In the genomic region with DNA sequence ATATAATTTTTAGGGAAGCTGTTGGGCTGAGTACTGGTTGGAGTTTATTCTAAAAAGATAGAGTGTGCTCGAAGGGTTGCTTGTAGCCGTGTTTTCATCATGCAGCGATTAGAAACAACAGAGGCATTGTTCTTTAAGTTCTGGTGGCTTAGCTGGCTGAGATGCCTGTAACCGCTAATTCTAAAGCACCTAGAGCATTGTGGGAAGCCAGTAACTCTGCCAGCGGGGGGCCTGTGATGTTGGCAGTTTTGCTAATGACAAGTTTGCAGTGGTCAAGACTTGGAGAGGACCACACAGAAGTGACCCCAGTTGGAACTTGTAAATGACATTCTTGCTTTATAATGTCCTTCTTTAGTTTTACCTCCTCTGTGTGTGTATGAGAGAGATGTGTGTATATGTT, we compare ENCODE assay signal across 18 mouse cellular contexts. TPM values are rescaled to one million over a fixed set of nuclear protein-coding genes. Genes with fewer than 3 reads are reported as not detected.
A peak's percentile ranks its signal among the peaks of the same experiment; 100 is the strongest.
DNase-seq lines count a peak whose midpoint lies in the region; ATAC-seq lines count a peak whose summit lies in the region.
"Had no signal": no experiment of that assay in that cellular context is flagged by ENCODE, and none has a peak within 500 bp of the region (broad histone marks: within the 10 kb centered on the region; RNA-seq: fewer than 3 reads in every experiment).

No protein-coding gene starts in this region.

- no peak overlapping the region for H3K9ac ChIP-seq in hindbrain, embryonic 15.5 days
- H3K9ac ChIP-seq in hindbrain, embryonic 16.5 days (ENCODE audit: low read depth, low read length) = no peak overlapping the region
- H3K9ac ChIP-seq in midbrain, embryonic 15.5 days = no peak overlapping the region
- H3K9ac ChIP-seq in midbrain, embryonic 16.5 days (ENCODE audit: low read depth, low read length) = no peak overlapping the region
- no peak overlapping the region for H3K9ac ChIP-seq in neural tube, embryonic 15.5 days (replicated peaks)
- H3K9ac ChIP-seq: embryonic facial prominence, embryonic 13.5 days; liver, postnatal 0 days had no signal

- ATAC-seq in hindbrain, embryonic 15.5 days (ENCODE audit: low FRiP score, low read depth) = no peak
- ATAC-seq in hindbrain, embryonic 16.5 days = no peak
- no peak for ATAC-seq in midbrain, embryonic 15.5 days (replicated peaks)
- no peak for ATAC-seq in midbrain, embryonic 16.5 days
- no peak for ATAC-seq in neural tube, embryonic 15.5 days (ENCODE audit: low FRiP score)
- ATAC-seq: liver, postnatal 0 days had no signal

- no peak overlapping the region for H3K4me3 ChIP-seq in hindbrain, embryonic 15.5 days
- H3K4me3 ChIP-seq in hindbrain, embryonic 16.5 days (ENCODE audit: low read length) = no peak overlapping the region
- no peak overlapping the region for H3K4me3 ChIP-seq in midbrain, embryonic 15.5 days
- H3K4me3 ChIP-seq in midbrain, embryonic 16.5 days (ENCODE audit: low read depth, low read length) = no peak overlapping the region
- no peak overlapping the region for H3K4me3 ChIP-seq in limb, embryonic 10.5 days
- H3K4me3 ChIP-seq in neural tube, embryonic 15.5 days (replicated peaks) = no peak overlapping the region
- H3K4me3 ChIP-seq: embryonic facial prominence, embryonic 13.5 days; forebrain, embryonic 10.5 days had no signal

- no peak overlapping the region for H3K4me2 ChIP-seq in hindbrain, embryonic 15.5 days
- no peak overlapping the region for H3K4me2 ChIP-seq in hindbrain, embryonic 16.5 days (ENCODE audit: low read length)
- no peak overlapping the region for H3K4me2 ChIP-seq in midbrain, embryonic 15.5 days
- H3K4me2 ChIP-seq in midbrain, embryonic 16.5 days (ENCODE audit: low read length) = no peak overlapping the region
- H3K4me2 ChIP-seq in neural tube, embryonic 15.5 days = no peak overlapping the region
- H3K4me2 ChIP-seq: embryonic facial prominence, embryonic 13.5 days had no signal

- H3K36me3 ChIP-seq in hindbrain, embryonic 15.5 days = peaks cover 8% of the 10 kb centered on the region; the same call in 1 of the 2 replicates
- no peaks in the 10 kb centered on the region; the same call in 1 of the 2 replicates for H3K36me3 ChIP-seq in hindbrain, embryonic 16.5 days (ENCODE audit: control insufficient read depth, insufficient read depth, low read length)
- no peaks in the 10 kb centered on the region for H3K36me3 ChIP-seq in midbrain, embryonic 15.5 days (replicated peaks)
- H3K36me3 ChIP-seq in midbrain, embryonic 16.5 days (ENCODE audit: control insufficient read depth, insufficient read depth, low read length) = no peaks in the 10 kb centered on the region
- H3K36me3 ChIP-seq in limb, embryonic 10.5 days = peaks cover 10% of the 10 kb centered on the region; the same call in 1 of the 2 replicates
- peaks cover 12% of the 10 kb centered on the region; the same call in 1 of the 2 replicates for H3K36me3 ChIP-seq in neural tube, embryonic 15.5 days

- no peaks in the 10 kb centered on the region for H3K4me1 ChIP-seq in hindbrain, embryonic 15.5 days (replicated peaks)
- no peaks in the 10 kb centered on the region for H3K4me1 ChIP-seq in hindbrain, embryonic 16.5 days (ENCODE audit: control insufficient read depth, insufficient read depth, low read depth, low read length)
- no peaks in the 10 kb centered on the region for H3K4me1 ChIP-seq in midbrain, embryonic 15.5 days
- H3K4me1 ChIP-seq in midbrain, embryonic 16.5 days (ENCODE audit: control insufficient read depth, insufficient read depth, low read length) = no peaks in the 10 kb centered on the region
- peaks cover 14% of the 10 kb centered on the region for H3K4me1 ChIP-seq in limb, embryonic 10.5 days
- H3K4me1 ChIP-seq in neural tube, embryonic 15.5 days = no peaks in the 10 kb centered on the region
- H3K4me1 ChIP-seq: embryonic facial prominence, embryonic 13.5 days had no signal

- H3K27me3 ChIP-seq in hindbrain, embryonic 15.5 days = no peaks in the 10 kb centered on the region
- H3K27me3 ChIP-seq in hindbrain, embryonic 16.5 days (replicated peaks; ENCODE audit: control insufficient read depth, insufficient read depth, low read length) = no peaks in the 10 kb centered on the region
- no peaks in the 10 kb centered on the region for H3K27me3 ChIP-seq in midbrain, embryonic 15.5 days (replicated peaks)
- no peaks in the 10 kb centered on the region for H3K27me3 ChIP-seq in midbrain, embryonic 16.5 days (ENCODE audit: control insufficient read depth, insufficient read depth, low read depth, low read length)
- no peaks in the 10 kb centered on the region for H3K27me3 ChIP-seq in limb, embryonic 10.5 days (ENCODE audit: low read depth, poor library complexity, severe bottlenecking)
- no peaks in the 10 kb centered on the region for H3K27me3 ChIP-seq in neural tube, embryonic 15.5 days (replicated peaks)
- H3K27me3 ChIP-seq: embryonic facial prominence, embryonic 13.5 days had no signal

- peak overlapping the region; percentile 42 for H3K27ac ChIP-seq in hindbrain, embryonic 15.5 days (replicated peaks)
- no peak overlapping the region for H3K27ac ChIP-seq in hindbrain, embryonic 16.5 days (ENCODE audit: low read depth, low read length)
- 0 out of 2 replicates have a peak overlapping the region, but pooled peaks have one; percentile 1 for H3K27ac ChIP-seq in midbrain, embryonic 15.5 days
- H3K27ac ChIP-seq in midbrain, embryonic 16.5 days (ENCODE audit: low read length) = no peak overlapping the region
- H3K27ac ChIP-seq in limb, embryonic 10.5 days = peak overlapping the region; percentile 56; the same call in 1 of the 2 replicates
- 0 out of 2 replicates have a peak overlapping the region, but pooled peaks have one; percentile 9 for H3K27ac ChIP-seq in neural tube, embryonic 15.5 days (replicated peaks)
- H3K27ac ChIP-seq: forebrain, embryonic 10.5 days had no signal

- 44% methylated on average over 5 of the region's 5 CpGs for WGBS in hindbrain, embryonic 15.5 days
- WGBS in hindbrain, embryonic 16.5 days = 40% methylated on average over 5 of the region's 5 CpGs
- WGBS in midbrain, embryonic 15.5 days = 41% methylated on average over 5 of the region's 5 CpGs
- 44% methylated on average over 5 of the region's 5 CpGs for WGBS in midbrain, embryonic 16.5 days
- WGBS in limb, embryonic 10.5 days = 73% methylated on average over 5 of the region's 5 CpGs
- WGBS in neural tube, embryonic 15.5 days = 29% methylated on average over 5 of the region's 5 CpGs

- peak; percentile 57 for DNase-seq in limb, embryonic 10.5 days (ENCODE audit: low spot score)
- DNase-seq in ovary, postnatal 14 days (ENCODE audit: low spot score) = no peak
- DNase-seq in spleen, adult 12 weeks (ENCODE audit: low spot score) = no peak
- DNase-seq: adrenal gland, postnatal 25 days; cerebellum, adult 9-11 months; kidney, adult 8-10 months; kidney, postnatal 4 days; liver, postnatal 0 days; right cerebral cortex, postnatal 14 days; thymus, postnatal 4 days had no signal

- H3K9me3 ChIP-seq in hindbrain, embryonic 15.5 days = no peaks in the 10 kb centered on the region
- no peaks in the 10 kb centered on the region for H3K9me3 ChIP-seq in hindbrain, embryonic 16.5 days (ENCODE audit: control insufficient read depth, low read length)
- no peaks in the 10 kb centered on the region for H3K9me3 ChIP-seq in midbrain, embryonic 15.5 days
- H3K9me3 ChIP-seq in midbrain, embryonic 16.5 days (replicated peaks; ENCODE audit: control insufficient read depth, low read length, poor library complexity, severe bottlenecking) = no peaks in the 10 kb centered on the region
- H3K9me3 ChIP-seq in limb, embryonic 10.5 days (replicated peaks) = no peaks in the 10 kb centered on the region
- H3K9me3 ChIP-seq in neural tube, embryonic 15.5 days (replicated peaks) = no peaks in the 10 kb centered on the region
- H3K9me3 ChIP-seq: embryonic facial prominence, embryonic 13.5 days; forebrain, embryonic 10.5 days had no signal

RNA-seq across cellular contexts. Expression of gene Ndc1, which starts 26.2 kb away (rescaled TPM):
- 17.6 and 19.9 TPM in 2 replicates for polyA plus RNA-seq in hindbrain, embryonic 15.5 days (2015; fragmentation: Nextera tagmentation; extraction: Ambion mirVana)
- polyA plus RNA-seq in hindbrain, embryonic 16.5 days (2015; fragmentation: Nextera tagmentation; extraction: Ambion mirVana) = 18.2 and 21.1 TPM in 2 replicates
- polyA plus RNA-seq in midbrain, embryonic 15.5 days (2015; fragmentation: Nextera tagmentation; extraction: Ambion mirVana) = 18.4 and 20.0 TPM in 2 replicates
- 19.3 and 19.8 TPM in 2 replicates for polyA plus RNA-seq in midbrain, embryonic 16.5 days (2015; fragmentation: Nextera tagmentation; extraction: Ambion mirVana)
- polyA plus RNA-seq in limb, embryonic 10.5 days (2016; fragmentation: Nextera tagmentation; extraction: Ambion mirVana) = 53.0 and 54.5 TPM in 2 replicates
- polyA plus RNA-seq in neural tube, embryonic 15.5 days (2015; fragmentation: Nextera tagmentation; extraction: Ambion mirVana) = 17.1 and 20.5 TPM in 2 replicates

RNA-seq across cellular contexts. Expression of gene Yipf1, which starts 27.2 kb away (rescaled TPM):
- polyA plus RNA-seq in hindbrain, embryonic 15.5 days (2015; fragmentation: Nextera tagmentation; extraction: Ambion mirVana) = 57.0 and 61.4 TPM in 2 replicates
- polyA plus RNA-seq in hindbrain, embryonic 16.5 days (2015; fragmentation: Nextera tagmentation; extraction: Ambion mirVana) = 66.0 and 66.1 TPM in 2 replicates
- 51.7 and 56.2 TPM in 2 replicates for polyA plus RNA-seq in midbrain, embryonic 15.5 days (2015; fragmentation: Nextera tagmentation; extraction: Ambion mirVana)
- 52.2 and 53.2 TPM in 2 replicates for polyA plus RNA-seq in midbrain, embryonic 16.5 days (2015; fragmentation: Nextera tagmentation; extraction: Ambion mirVana)
- polyA plus RNA-seq in limb, embryonic 10.5 days (2016; fragmentation: Nextera tagmentation; extraction: Ambion mirVana) = 38.8 and 42.3 TPM in 2 replicates
- 68.4 and 73.1 TPM in 2 replicates for polyA plus RNA-seq in neural tube, embryonic 15.5 days (2015; fragmentation: Nextera tagmentation; extraction: Ambion mirVana)

RNA-seq across cellular contexts. Expression of gene Dio1, which starts 34.4 kb away (rescaled TPM):
- polyA plus RNA-seq in hindbrain, embryonic 15.5 days (2015; fragmentation: Nextera tagmentation; extraction: Ambion mirVana) = not detected in 2 replicates
- not detected in 2 replicates for polyA plus RNA-seq in hindbrain, embryonic 16.5 days (2015; fragmentation: Nextera tagmentation; extraction: Ambion mirVana)
- polyA plus RNA-seq in midbrain, embryonic 15.5 days (2015; fragmentation: Nextera tagmentation; extraction: Ambion mirVana) = not detected in 2 replicates
- not detected in 2 replicates for polyA plus RNA-seq in midbrain, embryonic 16.5 days (2015; fragmentation: Nextera tagmentation; extraction: Ambion mirVana)
- polyA plus RNA-seq in limb, embryonic 10.5 days (2016; fragmentation: Nextera tagmentation; extraction: Ambion mirVana) = not detected in 2 replicates
- polyA plus RNA-seq in neural tube, embryonic 15.5 days (2015; fragmentation: Nextera tagmentation; extraction: Ambion mirVana) = 1.3 TPM in 1 of 2 replicates, not detected in the other
- polyA plus RNA-seq: embryonic facial prominence, embryonic 13.5 days; forebrain, embryonic 10.5 days; heart, embryonic 14.5 days had no signal

Comparison
In these comparisons a context has a peak if more than half of its experiments do, and no peak if none do; other contexts are left out.
1. H3K27ac ChIP-seq: peak in hindbrain, embryonic 15.5 days (single experiment), midbrain, embryonic 15.5 days (single experiment), limb, embryonic 10.5 days (single experiment) and neural tube, embryonic 15.5 days (single experiment); none in hindbrain, embryonic 16.5 days (single experiment) and midbrain, embryonic 16.5 days (single experiment).